Mouse (Mus musculus): ENCODE results near the gene Msi1. TPM values are rescaled to one million over a fixed set of nuclear protein-coding genes. Genes with fewer than 3 reads are reported as not detected.

Gene Msi1
- 11.8 TPM for polyA plus RNA-seq (2014; fragmentation: Illumina TruSeq; extraction: RNeasy Lipid Tissue Mini Kit (QIAGEN cat#74804); ENCODE audit: low read depth, low replicate concordance)

DNA sequence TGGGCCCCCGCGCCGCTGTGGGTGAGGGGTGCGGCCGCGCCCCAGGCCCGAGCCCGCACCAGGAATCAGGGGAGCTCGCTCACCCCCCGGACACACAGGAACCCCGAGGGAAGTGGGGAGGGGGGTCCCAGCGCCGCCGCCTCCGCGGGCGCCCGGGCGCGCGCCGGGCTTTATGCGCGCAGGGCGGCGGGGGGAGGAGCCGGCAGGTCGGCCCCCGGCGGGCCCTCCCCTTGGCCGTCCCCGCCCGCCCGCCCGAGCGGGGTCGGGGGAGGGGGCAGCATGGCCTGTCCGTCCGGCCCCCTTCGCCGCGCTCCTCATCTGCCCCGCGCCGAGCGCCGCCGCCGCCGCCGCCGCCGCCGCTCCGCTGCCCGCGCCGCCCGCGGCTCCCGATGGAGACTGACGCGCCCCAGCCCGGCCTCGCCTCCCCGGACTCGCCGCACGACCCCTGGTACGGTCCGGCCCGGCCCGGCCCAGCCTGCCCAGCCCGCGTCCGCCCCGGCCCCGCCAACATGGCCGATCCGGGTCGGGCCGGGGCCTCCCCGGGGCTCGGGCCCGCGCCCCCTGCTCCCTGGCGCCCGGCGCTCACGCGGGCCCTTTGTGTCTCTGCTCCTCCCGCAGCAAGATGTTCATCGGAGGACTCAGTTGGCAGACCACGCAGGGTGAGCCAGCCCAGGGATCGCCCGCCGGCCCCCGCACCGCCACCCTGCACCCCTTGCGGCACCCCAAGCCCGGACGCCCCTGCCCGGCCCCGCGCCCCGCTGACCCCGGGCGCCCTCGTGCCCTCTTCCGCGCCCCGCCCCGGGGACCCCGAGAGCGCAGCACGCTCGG, at the start of gene Msi1:
Msi1 (plus strand) TSS at position 241 of the 828 bp plus-strand sequence.

DNA sequence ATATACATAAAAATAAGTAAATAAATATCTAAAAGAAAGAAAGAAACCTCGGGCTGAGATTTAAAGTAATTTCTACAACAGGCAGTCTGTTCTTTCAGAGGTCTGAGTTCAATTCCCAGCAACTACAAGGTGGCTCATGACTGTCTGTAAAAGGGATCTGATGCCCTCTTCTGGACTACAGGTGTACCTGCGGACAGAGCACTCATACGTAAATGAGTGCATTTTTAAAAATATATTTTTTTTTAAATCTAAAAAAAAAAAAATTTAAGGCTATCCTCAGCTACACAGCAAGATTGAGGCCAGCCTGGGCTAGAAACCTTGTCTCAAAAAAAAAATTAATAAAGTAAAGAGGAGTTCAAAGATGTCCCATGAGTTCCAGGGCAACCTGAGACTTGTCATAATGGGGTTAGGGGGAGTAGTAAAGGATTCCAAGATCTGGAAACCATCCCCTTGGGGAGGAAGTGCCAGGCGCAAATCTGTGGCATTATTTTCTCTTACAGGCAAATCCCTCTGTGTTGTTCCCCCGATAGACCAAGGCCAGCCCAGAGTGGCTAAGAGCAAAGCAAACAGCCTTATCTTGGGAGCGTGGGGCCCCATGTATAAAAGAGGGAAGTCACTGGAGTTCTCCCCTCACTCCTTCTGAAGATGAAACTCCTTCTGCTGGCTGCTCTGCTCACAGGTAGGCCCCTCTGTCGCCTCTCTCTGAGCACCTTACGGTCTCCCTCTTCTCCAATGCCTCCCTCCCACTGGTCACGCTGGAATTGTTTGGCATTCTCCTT, 36.4 kb downstream of the Msi1 start, which contains the start of gene Pla2g1b:
Pla2g1b (plus strand) TSS at position 621 of the 779 bp plus-strand sequence.

DNA sequence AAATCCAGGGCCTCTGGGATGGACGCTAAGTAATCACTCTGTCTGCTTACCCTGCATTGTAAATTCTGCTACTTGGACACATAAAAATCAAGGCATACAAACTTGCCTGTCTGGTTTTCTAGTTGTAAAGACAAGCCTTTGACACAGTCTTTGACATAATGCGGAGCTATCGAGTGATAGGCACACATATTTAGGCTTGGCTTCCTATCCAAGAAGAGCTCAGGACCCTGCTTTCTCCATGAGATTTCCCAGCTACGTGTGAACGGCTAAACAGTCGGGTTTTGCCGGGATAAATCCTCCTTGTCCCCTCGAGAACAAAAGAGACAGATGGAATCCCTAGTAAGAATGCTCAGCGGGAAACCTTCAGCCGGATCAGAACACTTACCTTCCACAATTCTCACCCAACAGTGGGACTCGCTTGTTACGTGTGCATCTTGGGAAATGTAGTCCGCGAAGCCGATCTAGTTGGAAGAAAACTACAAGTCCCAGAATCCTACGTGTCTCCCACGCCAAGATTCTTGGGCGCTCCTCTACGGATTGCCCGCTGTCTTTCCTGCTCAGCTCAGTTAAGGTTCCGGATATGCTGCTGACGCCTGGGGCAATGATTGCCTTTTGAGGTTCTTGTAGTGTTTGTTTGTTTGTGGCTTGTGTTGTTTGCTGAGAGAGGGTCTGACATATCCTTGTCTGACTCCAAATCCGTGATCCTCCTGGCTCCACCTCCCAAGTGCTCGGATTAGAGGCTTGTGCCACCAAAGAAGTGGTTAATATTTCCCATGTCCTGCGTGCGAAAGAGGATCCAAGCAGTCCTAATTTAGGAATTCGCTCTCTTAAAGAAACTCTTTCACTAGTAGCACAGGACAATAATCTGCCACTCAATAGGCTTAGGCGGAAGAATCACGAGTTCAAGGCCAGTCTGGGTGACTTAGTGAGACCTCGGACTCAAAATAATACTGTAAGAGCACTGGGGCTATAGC, 54.8 kb downstream of the Msi1 start, which contains the start of gene Sirt4:
Sirt4 (minus strand) TSS at position 779 of the 974 bp plus-strand sequence.

Other genes with a start within 250 kb of the Msi1 start
- 1.2 TPM for gene Cabp1, start 235.2 kb upstream of the Msi1 start, polyA plus RNA-seq (2014; fragmentation: Illumina TruSeq; extraction: RNeasy Lipid Tissue Mini Kit (QIAGEN cat#74804); ENCODE audit: low read depth, low replicate concordance)
- 2.8 TPM for gene Pop5, start 193.8 kb upstream of the Msi1 start, polyA plus RNA-seq (2014; fragmentation: Illumina TruSeq; extraction: RNeasy Lipid Tissue Mini Kit (QIAGEN cat#74804); ENCODE audit: low read depth, low replicate concordance)
- gene Rnf10, start 156.7 kb upstream of the Msi1 start, polyA plus RNA-seq (2014; fragmentation: Illumina TruSeq; extraction: RNeasy Lipid Tissue Mini Kit (QIAGEN cat#74804); ENCODE audit: low read depth, low replicate concordance) = 48.6 TPM
- 8.0 TPM for gene Coq5, start 149.9 kb upstream of the Msi1 start, polyA plus RNA-seq (2014; fragmentation: Illumina TruSeq; extraction: RNeasy Lipid Tissue Mini Kit (QIAGEN cat#74804); ENCODE audit: low read depth, low replicate concordance)
- gene Dynll1, start 128.6 kb upstream of the Msi1 start, polyA plus RNA-seq (2014; fragmentation: Illumina TruSeq; extraction: RNeasy Lipid Tissue Mini Kit (QIAGEN cat#74804); ENCODE audit: low read depth, low replicate concordance) = 1,490 TPM
- 43.0 TPM for gene Srsf9, start 102.4 kb upstream of the Msi1 start, polyA plus RNA-seq (2014; fragmentation: Illumina TruSeq; extraction: RNeasy Lipid Tissue Mini Kit (QIAGEN cat#74804); ENCODE audit: low read depth, low replicate concordance)
- 27.7 TPM for gene Gatc, start 88.4 kb upstream of the Msi1 start, polyA plus RNA-seq (2014; fragmentation: Illumina TruSeq; extraction: RNeasy Lipid Tissue Mini Kit (QIAGEN cat#74804); ENCODE audit: low read depth, low replicate concordance)
- 3.8 TPM for gene Triap1, start 88.4 kb upstream of the Msi1 start, polyA plus RNA-seq (2014; fragmentation: Illumina TruSeq; extraction: RNeasy Lipid Tissue Mini Kit (QIAGEN cat#74804); ENCODE audit: low read depth, low replicate concordance)
- 36.1 TPM for gene Cox6a1, start 80.6 kb upstream of the Msi1 start, polyA plus RNA-seq (2014; fragmentation: Illumina TruSeq; extraction: RNeasy Lipid Tissue Mini Kit (QIAGEN cat#74804); ENCODE audit: low read depth, low replicate concordance)
- gene Pla2g1b, start 36.7 kb downstream of the Msi1 start, polyA plus RNA-seq (2014; fragmentation: Illumina TruSeq; extraction: RNeasy Lipid Tissue Mini Kit (QIAGEN cat#74804); ENCODE audit: low read depth, low replicate concordance) = not detected
- gene Sirt4, start 55.1 kb downstream of the Msi1 start, polyA plus RNA-seq (2014; fragmentation: Illumina TruSeq; extraction: RNeasy Lipid Tissue Mini Kit (QIAGEN cat#74804); ENCODE audit: low read depth, low replicate concordance) = 15.1 TPM
- gene Pxn, start 77.1 kb downstream of the Msi1 start, polyA plus RNA-seq (2014; fragmentation: Illumina TruSeq; extraction: RNeasy Lipid Tissue Mini Kit (QIAGEN cat#74804); ENCODE audit: low read depth, low replicate concordance) = 7.3 TPM
- gene Rplp0, start 129.9 kb downstream of the Msi1 start, polyA plus RNA-seq (2014; fragmentation: Illumina TruSeq; extraction: RNeasy Lipid Tissue Mini Kit (QIAGEN cat#74804); ENCODE audit: low read depth, low replicate concordance) = 37.4 TPM
- gene Gcn1l1, start 135.7 kb downstream of the Msi1 start, polyA plus RNA-seq (2014; fragmentation: Illumina TruSeq; extraction: RNeasy Lipid Tissue Mini Kit (QIAGEN cat#74804); ENCODE audit: low read depth, low replicate concordance) = 4.3 TPM
- 3.6 TPM for gene Rab35, start 202.3 kb downstream of the Msi1 start, polyA plus RNA-seq (2014; fragmentation: Illumina TruSeq; extraction: RNeasy Lipid Tissue Mini Kit (QIAGEN cat#74804); ENCODE audit: low read depth, low replicate concordance)

All from testis, adult 10 weeks (tissue).